Mouse (Mus musculus) WW6 (cell line): ENCODE results near the gene Rgmb.

Experiments used
- DNase-seq: peaks from one replicate; pipeline ENCODE4 v3.0.0-alpha.2; 2013; ENCODE audit warnings: low read depth, low spot score

The Rgmb gene

DNA sequence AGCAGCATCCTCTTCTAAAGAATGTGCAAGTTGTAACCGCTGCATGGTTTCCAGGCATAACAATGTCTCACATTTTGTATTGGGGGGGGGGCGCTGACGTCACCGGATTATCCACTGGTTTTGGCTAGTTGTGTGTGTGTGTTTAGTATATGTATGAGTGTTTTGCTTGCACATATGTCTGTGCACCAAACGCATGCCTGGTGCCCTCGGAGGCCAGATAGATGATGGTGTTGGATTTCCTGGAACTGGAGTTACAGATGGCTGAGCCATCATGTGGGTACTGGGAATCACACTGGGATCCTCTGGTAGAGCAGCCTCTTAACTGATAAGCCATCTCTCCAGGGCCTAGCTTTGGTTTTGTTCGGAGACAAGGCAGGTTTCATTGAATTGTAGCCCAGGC lies 8.5 kb downstream of the Rgmb start:
- no peak for DNase-seq

DNA sequence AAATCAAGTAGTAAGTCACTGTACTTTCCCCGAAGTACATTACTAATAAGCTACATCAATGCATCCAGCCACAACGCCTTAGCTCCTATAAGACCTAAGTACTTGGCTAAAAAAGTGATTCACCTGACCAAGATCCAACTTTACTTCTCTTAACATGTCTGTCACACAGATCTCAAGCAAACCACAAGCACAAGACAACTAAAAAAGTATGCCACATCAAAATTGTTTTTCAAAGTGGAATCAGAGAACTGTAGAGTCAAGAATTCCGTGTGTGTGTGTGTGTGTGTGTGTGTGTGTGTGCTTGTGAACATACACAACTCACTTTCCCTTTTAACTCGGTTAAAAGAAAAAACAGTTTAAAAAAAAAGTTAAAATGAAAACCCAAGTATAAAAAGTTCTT lies 9.1 kb downstream of the Rgmb start:
- DNase-seq = no peak

DNA sequence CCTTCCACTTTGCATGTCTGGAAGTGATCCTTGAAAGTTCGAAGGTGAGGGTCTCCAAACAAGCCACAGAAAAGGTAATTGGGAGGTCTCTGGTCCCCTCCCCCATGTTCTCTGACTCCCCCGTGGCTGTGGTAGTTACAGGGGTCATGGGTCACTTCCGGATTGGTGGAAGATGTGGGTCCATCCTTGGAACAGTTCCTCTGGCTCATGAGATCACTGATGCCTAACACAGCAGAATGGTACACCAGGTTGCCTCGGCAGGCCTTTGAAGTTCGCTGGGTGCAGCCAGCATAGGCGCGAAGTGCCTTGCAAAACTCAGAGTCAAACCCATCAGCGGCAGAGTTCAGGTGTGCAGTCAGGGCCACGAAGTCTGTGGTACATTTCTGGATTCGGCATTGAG lies 10.1 kb downstream of the Rgmb start:
- DNase-seq = no peak

DNA sequence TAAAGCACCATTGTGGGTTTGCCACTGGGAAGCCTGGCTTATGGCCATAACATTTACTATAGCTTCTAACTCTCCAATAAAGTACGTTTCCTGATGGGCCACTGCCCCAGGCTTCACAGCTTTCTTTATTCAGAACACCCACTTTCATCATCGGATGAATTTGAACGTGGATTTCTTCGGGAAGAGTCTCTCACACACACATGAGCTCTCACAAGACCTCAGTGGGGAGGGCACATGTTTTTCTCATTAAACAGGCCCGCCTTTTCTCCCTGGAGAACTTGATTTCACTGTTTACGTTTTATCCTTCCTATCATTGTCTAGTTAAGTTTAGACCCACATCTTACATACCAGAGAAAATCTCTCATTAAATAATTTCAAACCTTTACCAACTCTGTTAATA lies 10.7 kb downstream of the Rgmb start:
- DNase-seq = no peak

DNA sequence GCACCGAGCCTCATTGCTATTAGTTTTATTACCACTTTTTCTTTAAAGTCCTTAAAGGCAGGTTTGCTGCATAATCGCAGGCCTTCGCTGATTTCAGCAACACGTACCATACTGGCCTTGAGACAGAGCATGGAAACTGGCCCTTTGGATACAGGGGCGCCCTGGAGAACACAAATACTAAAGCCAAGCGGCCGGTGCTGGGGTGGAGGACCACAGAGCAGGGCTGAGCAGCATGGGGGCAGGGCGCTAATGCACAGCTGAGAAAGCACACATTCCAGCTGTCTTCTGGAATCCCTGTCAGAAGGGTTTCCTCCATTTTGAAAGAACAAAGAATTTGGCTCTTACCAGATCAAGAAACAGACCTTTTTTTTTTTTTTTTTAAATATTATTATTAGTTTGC lies 12.5 kb downstream of the Rgmb start:
- no peak for DNase-seq

DNA sequence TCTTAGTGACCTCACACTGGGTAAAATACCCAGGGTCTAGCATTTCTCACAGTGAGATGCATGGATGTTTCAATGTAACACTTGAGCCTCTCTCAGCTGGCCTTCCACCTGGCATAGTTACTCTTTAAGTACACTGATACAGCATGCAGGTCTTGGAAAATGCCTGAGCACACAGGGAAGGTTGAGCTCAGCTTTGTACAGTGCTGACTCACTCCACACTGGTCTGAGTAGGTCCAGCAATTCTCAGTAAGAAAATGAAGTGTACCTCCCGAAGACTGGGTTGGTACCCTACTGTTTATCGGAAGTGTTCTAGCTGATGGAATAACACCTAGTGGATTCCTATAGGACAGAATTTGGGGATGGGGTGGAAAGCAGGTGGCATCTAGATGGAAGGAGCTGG lies 13.2 kb downstream of the Rgmb start:
- no peak for DNase-seq

DNA sequence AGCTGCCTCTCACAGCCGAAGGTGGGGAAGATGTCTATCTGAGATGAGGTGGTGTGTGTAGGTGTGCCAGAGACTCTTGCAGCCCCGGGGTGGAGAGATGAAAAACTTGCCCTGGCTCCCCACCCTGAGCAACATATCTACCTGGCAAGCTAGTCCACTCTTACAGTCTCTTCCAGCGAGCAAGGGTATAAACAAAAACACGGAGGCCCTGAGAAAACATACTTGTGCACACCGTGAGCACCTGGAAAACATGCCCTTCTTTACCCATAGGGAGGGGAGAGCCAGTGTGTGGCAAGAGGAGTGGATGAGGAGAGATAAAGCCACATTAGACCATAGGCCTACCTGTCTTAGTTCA lies 13.8 kb downstream of the Rgmb start:
- DNase-seq = no peak

DNA sequence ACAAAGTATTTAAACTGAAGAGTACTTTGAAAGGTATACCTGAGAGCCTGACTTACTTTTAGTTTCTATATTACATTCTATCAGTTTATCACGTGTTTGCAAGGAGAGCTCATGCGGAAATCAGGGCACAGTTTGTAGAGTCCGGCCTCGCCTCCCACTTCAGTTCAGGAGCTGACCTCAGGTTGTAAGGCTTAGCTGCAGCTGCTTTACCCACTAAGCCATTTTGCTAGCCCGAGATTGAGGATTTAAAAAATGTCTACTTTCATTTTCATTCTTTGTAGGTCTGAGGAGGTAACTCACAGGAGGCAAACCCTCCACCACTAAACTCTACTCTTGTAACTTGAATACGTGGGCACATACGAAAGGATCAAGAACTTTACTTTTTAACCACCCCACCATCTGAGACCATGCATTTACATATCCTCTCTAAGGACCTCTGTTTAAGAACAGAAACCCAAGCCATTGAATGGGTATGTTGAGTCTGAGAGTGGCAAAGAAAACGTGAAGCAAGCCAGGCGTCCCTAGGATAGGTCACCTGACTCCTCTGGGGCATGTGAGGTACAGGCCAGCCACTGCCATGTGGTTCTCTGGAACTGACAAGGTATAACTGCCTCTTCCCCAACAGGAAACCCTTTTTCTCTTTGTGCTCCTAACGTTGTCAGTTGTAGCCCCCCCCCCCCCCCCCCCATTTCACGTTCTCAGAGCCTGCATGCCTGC lies 14.3 kb downstream of the Rgmb start:
- no peak for DNase-seq

DNA sequence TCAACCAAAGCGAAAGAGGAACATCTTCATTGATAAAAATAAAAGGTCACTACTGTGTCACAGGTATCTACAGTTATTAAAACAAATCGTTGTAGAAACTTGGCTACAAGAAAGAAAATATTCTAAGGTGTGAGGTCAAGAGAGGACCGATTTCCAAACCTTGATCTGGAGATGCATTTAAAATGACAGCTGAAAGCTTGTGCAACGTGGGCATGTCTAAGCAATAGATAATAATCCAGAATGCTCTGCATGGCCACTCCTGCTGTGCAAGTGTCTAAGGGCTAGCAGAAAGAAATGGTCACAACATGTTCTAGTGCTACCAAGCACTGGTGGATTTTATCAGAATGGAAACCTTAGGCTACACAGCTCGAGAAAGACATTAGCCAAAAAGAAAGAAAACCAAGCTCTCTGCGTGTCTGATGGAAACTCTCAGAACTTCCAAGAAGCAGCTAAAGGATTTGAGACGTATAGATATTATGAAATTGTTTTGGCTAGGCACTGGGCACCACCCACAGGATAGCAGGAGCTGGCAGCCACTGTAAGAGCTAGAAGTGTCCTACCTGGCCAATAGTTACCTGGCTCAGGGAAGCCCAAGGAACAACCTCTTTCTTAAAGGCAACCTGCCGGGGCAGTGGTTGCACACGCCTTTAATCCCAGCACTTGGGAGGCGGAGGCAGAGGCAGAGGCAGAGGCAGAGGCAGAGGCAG lies 15.4 kb downstream of the Rgmb start:
- no peak for DNase-seq

DNA sequence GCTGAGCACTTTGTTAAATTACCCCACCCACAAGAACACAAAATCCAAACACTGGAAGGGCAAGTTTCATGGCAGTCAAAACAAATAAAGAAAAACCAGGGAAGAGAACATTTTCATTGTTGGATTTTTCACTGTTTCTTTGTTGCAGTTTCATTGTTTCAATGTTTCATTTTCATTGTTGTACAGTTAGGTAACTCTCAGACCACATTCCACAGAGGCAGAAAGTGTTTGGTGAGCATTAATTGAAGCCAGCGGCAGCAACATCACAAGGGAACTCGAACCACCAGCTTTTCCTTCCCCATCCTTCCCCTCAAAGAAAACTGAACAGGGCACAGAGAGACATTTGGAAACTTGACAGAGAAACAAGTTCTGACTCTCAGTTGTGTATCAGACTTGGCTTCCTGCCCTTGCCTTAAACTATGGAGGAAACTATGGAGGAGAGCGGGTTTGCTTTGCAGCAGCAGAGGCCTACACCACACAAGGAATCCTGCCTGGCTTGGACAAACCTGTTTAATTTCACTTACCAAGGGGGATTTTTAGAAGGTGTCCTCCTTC lies 17.1 kb downstream of the Rgmb start:
- no peak for DNase-seq

DNA sequence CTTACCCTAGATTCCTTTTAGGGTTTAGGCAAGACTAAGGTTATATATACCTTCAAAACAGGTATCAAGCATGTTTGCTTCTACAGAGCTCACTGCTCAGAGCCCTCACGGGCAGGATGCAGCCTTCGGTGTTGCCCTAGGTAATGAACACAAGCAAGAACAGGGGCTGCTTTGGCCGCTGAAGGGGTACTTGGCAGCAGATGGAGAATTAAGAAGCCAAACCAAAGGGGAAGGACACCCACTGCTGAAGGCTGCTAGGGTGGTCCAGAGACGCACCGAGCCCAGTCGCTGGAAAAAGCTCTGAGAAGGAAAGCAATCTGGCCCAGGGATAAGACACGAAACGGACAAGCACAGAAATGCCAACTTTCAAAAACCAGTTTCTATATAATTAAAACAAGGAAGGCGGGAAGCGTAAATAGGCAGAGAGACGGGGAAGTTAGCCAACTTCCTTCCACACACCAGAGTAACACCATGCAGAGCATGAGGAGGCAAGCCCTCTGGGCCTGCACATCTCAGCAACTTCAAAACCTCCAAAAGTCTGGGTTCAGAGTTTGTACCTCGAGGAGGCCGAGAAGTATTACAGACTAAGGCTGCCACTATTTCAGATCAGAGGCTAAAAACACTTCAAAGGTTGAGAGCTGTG lies 18.6 kb downstream of the Rgmb start:
- DNase-seq = no peak

DNA sequence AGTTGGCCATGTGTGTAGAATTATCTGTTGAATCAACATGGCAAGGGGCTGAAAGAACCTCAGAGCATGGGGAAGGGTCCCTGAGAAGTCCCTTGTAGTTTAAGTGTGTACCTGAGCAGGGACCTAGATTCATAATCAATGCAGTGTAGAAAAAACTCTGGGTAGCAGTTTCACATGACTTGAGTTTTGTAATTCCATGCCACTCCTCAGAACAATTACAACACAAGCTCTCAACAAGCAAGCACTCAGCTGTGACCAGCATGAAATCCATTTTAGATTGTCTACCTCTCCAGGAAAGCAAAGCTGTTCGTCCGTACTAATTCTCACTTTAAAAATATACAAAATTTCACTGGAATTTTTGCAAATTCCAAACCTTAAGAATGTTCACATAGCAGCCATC lies 20.9 kb downstream of the Rgmb start:
- no peak for DNase-seq

DNA sequence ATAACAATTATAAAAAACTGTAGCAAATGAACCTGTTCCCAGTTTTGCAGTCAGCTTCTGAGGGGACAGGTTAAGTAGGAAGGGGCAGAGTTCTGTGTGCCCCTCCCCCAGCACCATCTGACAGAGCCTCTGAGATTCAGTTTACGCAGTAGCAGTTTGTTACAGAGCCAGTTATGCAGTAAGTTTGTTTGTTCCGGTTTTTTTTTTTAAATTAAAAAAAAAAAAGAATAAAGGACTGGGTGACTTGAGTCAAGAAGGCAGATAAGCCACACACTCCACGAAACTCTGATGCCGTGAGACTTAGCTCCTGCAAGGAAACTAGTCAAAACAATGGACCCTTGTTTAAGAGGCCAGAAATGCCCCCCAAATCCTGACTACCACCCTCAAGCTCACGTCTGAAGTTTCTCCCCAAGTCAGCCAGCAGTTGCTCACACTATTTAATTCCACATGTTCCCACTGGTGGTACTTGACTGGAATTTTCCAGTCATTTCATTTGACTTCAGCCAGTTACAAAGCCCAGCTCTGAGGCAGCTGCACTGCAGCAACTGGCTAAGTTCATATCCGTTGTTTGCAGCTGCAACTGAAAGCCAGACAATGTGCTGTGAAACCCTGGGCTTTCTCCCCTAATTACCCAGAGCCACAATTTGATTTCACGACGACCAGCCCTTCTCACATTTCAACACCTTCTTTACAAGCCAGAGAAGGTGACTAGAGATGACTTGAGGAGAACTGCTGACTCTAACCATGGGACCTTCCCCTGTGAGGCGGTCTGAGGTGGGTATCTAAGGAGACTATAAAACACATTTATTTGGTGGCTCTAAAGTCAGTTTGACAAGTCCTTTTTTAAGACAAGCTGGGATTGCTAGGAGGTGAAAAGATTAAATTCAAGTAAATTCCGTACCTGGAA lies 22.1 kb downstream of the Rgmb start:
- DNase-seq = no peak

DNA sequence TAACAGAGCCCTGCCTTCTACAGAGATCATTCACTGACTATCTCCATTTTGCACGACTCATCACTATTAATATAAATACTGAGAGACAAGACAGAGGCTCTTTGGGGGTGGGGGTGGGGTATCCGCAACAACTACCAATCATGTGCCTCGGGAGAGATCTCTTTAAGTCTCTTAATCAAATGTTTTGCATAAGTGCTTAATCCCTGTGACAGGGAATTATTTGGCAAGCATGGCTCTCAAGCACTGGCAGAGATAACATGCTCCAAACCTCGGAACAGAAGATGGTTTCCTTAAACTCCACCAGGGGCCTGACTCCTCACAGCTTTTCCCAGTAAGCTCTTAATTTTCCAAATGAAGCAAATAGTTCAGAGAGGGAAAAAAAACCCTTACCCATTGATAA lies 22.8 kb downstream of the Rgmb start:
- no peak for DNase-seq

DNA sequence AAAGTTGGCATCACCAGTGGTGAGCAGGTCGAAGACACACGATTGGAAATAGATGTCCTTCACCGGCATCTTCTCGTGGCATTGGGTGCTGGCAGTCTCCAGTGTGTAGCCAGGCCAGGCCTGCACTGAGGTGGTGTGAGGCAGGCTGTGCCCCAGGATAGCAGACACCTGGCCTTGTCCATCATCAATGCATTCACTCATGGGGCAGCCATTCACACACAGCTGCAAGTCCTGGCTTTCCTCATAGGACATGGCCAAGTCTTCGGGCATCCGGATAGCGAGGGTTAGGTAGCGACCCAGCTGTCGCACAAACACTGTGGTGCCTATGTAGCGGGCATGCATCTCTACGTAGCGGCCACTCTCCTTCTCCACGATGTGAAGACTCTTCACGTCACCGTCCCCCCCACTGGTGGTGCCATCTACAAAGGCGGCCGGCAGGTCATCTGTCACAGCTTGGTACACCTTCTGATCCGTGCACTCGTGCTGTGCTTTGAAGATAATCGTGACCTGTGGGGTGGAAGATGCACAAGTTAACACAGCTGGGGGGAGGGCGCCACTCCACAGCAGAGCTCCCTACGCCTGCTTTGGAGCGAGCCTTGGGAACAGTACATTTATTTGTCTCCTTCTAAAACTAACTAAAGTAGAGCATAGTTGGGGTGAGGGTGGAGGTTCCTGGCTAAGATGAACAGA lies 23.4 kb downstream of the Rgmb start:
- DNase-seq = no peak

DNA sequence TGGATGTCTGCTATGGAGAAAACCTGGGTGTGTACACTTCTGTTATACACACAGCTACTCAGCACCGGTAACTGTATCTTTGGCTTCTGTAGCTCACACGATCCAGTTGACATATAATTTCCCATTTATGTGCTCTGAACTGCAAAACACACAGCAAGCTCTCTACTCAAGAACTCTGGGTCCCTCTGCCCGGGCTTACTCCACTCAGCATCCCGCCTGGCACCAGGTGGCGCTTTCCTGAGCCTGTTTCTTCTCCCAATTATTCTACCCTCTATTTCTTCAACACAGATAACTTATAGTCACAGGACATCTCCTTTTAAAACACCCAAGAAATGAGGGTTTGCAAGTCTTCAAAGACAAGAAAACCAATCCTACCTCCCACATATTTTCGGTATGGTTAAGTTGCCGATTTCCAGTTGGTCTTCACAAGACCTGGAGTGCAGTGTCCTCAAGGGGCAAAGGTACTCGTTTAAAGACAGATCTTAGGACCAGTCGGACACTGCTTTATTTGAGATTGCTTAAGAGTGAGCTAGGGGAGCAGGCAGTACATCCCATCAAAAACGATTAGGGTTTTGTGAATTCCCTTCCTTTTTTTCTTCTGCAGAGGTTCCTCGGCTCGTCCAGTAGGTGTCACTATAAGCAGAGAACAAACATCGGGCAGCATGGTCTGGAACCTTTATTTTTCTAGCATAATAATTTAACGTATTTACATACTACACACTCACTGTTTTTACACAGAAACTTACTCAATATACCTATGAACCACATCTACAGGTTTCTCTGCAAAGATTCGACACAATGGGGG lies 26.6 kb downstream of the Rgmb start:
- no peak for DNase-seq

DNA sequence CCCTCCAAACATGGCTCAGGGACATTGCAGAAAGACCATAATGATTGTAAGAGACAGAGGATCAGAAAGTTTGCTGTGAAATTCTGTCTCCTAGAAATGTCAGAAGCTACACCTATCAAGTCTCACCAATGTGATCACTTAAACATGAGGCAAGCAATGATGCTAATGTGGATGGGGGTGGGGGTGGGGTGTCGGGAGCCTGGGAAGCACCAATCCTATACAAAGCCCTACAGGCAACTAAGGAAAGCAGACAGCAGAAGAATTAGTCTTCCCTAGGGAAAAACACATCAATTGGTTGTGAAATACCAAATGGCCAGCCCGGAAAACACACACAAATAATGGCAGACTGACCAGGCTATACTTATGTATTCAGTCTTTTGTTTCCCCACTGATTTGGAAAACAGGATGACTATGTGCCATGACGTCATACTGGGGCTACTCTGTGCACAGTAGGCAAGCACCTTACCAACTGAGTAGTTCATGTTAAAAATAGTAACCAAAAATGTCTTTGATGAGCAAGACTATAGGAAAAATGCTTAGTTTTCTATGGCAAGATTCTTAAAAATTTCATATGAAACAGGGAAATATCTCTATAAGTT lies 31.5 kb downstream of the Rgmb start:
- no peak for DNase-seq

DNA sequence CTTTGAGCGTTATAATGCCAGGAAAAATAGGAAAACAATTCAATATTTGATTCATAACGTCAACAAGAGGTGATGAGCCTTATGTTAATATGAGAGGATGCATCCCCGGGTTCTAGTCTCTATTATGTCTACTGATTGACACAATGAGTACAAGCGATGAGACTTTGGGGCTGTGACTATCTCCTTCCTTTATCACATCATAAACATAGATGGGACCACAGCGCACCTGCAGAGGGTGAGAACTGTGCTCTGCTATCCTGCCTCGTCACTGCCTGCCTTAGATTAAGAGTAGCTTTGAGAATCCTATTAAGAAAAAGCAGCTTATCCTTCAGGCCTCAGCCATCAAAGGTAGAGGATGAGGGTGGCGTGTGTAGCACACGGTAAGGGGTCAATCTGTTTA lies 40.1 kb downstream of the Rgmb start:
- no peak for DNase-seq

DNA sequence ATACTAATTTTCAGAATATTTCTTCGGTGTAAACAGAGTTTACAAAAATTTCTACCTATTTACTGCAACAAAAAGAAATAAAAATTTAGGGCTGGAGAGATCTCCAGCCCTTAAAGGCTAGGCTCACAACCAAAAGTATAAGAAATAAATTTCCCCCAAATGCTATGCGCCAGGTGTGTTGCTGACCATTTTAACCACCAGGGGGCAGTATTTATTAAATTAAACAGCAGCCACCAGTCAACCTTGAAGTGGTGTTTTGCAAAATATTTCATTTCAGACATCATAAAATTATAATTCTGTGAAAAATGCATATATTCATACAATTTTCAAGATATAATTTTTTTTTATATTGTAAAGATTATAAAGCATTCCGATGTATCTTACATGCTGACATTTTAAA lies 43.8 kb downstream of the Rgmb start:
- DNase-seq = no peak

DNA sequence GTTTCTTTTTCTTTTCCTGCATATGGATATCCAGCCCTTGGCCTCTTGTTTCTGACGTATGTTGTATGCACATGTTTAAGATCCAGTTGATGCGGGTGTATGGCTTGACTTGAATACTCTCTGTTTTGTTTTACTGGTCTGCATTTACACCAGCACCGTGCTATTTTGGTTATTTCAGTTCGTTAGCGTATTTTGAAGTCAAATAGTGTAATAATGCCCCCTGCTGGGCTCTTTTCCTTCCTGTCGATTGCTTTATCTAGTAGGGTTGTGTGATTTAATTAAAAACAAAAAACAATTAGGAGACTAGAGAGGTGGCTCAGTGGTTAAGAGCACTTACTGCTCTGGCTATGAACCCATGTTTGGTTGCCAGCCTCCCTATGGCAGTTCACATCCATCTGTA lies 52.9 kb downstream of the Rgmb start:
- DNase-seq = no peak
